Mouse (Mus musculus) olfactory bulb, adult 2 months (tissue): ENCODE results near the gene Lrrc27. TPM values are rescaled to one million over a fixed set of nuclear protein-coding genes. Genes with fewer than 3 reads are reported as not detected.

Experiments used
- H3K27ac ChIP-seq: fragments of 200-500 bp; 2 replicates; pipeline ENCODE4 v1.5.1; 2012; ENCODE audit warnings: low read depth, low read length; ENCODE audit not compliant: insufficient read depth
- H3K4me1 ChIP-seq: fragments of 200-500 bp; 2 replicates; pipeline ENCODE4 v1.6.1; 2012; ENCODE audit warnings: low read length; ENCODE audit not compliant: control insufficient read depth, insufficient read depth
- H3K4me3 ChIP-seq: fragments of 200-500 bp; 2 replicates; pipeline ENCODE4 v1.5.1; 2012; ENCODE audit warnings: mild to moderate bottlenecking, low read depth, low read length, moderate library complexity; ENCODE audit not compliant: insufficient read depth
- CTCF ChIP-seq: fragments of 200-500 bp; IDR thresholded peaks from 2 replicates; pipeline ENCODE4 v1.5.1; 2012; ENCODE audit warnings: low read depth, mild to moderate bottlenecking, low read length, moderate library complexity; ENCODE audit not compliant: insufficient read depth
- POLR2A ChIP-seq: fragments of 200-500 bp; IDR thresholded peaks from 2 replicates; pipeline ENCODE4 v1.6.1; 2012; ENCODE audit warnings: mild to moderate bottlenecking, low read depth, low read length, moderate library complexity; ENCODE audit not compliant: insufficient read depth
- WGBS: fragments of 180-500 bp; shearing (Covaris S2); methylation state at CpG from one replicate; pipeline ENCODE4 v1.1.7; 2018; 5-methylcytosine and 5-hydroxymethylcytosine counted together
- polyA plus RNA-seq: library from polyadenylated mRNA; stranded (reverse); fragments of >200 nt; gene quantifications from 2 replicates; pipeline ENCODE4 v1.2.4, GENCODE M21; 2012; ENCODE audit warnings: low replicate concordance; ENCODE audit not compliant: missing spikeins, insufficient read depth, insufficient read length

Lrrc27 gene
- polyA plus RNA-seq, 1 experiment = not detected

- H3K4me1 ChIP-seq = peaks cover 15% of the 10 kb centered on the region
- no peak for TF ChIP-seq POLR2A
- TF ChIP-seq CTCF = no peak
- H3K4me3 ChIP-seq = no peak overlapping the region
- WGBS = 60% methylated on average over 6 of the region's 6 CpGs
- H3K27ac ChIP-seq = no peak overlapping the region
Measured at GRCm38 (mm10) chr7:139218641-139219415, 6.0 kb downstream of the Lrrc27 start.

GRCm38 (mm10) chr7:139219486-139219885 lies 6.7 kb downstream of the Lrrc27 start:
- Histone ChIP-seq H3K27ac (no peak overlapping the region), H3K4me3 (no peak overlapping the region), H3K4me1 (peaks cover 18% of the 10 kb centered on the region)
- no peak for TF ChIP-seq POLR2A
- TF ChIP-seq CTCF = no peak
- 72% methylated on average over 5 of the region's 5 CpGs for WGBS

- 18% methylated on average over 2 of the region's 2 CpGs for WGBS
- TF ChIP-seq POLR2A (no peak), CTCF (no peak)
- no peak overlapping the region for H3K4me3 ChIP-seq
- peaks cover 20% of the 10 kb centered on the region for H3K4me1 ChIP-seq
- H3K27ac ChIP-seq = no peak overlapping the region
Measured at GRCm38 (mm10) chr7:139220303-139220702, 7.5 kb downstream of the Lrrc27 start.

GRCm38 (mm10) chr7:139221072-139221471 lies 8.3 kb downstream of the Lrrc27 start:
- H3K4me3 ChIP-seq = no peak overlapping the region
- no peak for TF ChIP-seq POLR2A
- no peak for TF ChIP-seq CTCF
- 82% methylated on average over 5 of the region's 5 CpGs for WGBS
- no peak overlapping the region for H3K27ac ChIP-seq
- H3K4me1 ChIP-seq = peaks cover 20% of the 10 kb centered on the region

GRCm38 (mm10) chr7:139221856-139222255 lies 9.1 kb downstream of the Lrrc27 start:
- TF ChIP-seq POLR2A (no peak), CTCF (no peak)
- Histone ChIP-seq H3K4me3 (no peak overlapping the region), H3K4me1 (peaks cover 20% of the 10 kb centered on the region), H3K27ac (no peak overlapping the region)
- 90% methylated on average over 2 of the region's 2 CpGs for WGBS

DNA sequence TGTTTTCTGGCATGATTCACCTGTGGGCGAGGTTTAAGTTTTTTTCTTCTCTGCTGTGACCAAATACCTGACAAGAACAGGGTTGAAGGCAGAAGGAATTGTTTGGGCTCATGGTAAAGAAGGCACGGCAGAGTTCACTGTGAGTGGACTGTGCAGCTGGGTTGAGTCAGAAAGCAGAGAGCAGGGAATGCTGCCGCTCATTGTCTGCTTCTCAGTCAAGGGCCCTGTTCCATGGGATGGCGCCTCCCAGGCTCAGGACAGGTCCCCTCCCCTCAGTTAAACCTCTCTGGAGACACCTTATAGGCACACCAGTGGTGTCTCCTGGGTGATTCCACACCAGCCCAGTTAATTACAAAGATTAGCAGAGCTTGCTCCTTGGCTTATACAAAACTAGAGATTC lies 9.6 kb downstream of the Lrrc27 start:
- no peak overlapping the region for H3K4me3 ChIP-seq
- 91% methylated on average over 4 of the region's 4 CpGs for WGBS
- H3K4me1 ChIP-seq = peaks cover 20% of the 10 kb centered on the region
- no peak overlapping the region for H3K27ac ChIP-seq
- no peak for TF ChIP-seq POLR2A
- TF ChIP-seq CTCF = no peak

DNA sequence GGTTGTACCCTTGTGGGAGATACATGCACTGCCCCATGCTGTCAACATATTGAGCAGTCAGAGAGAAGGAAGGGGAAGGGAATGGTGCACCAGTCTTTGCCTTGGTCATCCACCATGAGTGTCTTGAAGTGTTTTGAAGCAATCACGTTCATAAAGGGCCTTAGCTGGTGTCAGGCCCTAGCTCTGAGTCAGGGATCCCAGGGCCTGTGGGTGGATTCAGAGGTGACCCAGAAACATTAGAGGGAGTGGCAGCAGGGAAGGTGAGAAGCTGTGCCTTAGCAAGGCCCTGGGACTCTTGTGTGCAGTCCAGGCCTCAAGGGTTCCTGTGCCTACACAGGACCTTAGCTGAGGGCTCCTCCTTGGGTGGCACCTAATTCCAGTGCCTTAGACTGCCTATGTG lies 11.3 kb downstream of the Lrrc27 start:
- no peak overlapping the region for H3K4me3 ChIP-seq
- TF ChIP-seq CTCF (no peak), POLR2A (no peak)
- WGBS = 64% methylated on average over 1 of the region's 1 CpGs
- H3K27ac ChIP-seq = no peak overlapping the region; the same call in 1 of the 2 replicates
- H3K4me1 ChIP-seq = peaks cover 20% of the 10 kb centered on the region

- no peak for TF ChIP-seq CTCF
- no peak for TF ChIP-seq POLR2A
- Histone ChIP-seq H3K4me1 (peaks cover 20% of the 10 kb centered on the region), H3K27ac (no peak overlapping the region), H3K4me3 (no peak overlapping the region)
- WGBS = 81% methylated on average over 8 of the region's 8 CpGs
Measured at GRCm38 (mm10) chr7:139224725-139225124, 11.9 kb downstream of the Lrrc27 start.

GRCm38 (mm10) chr7:139226416-139226815 lies 13.6 kb downstream of the Lrrc27 start:
- 91% methylated on average over 7 of the region's 7 CpGs for WGBS
- Histone ChIP-seq H3K4me3 (no peak overlapping the region), H3K4me1 (peaks cover 18% of the 10 kb centered on the region), H3K27ac (no peak overlapping the region)
- TF ChIP-seq POLR2A (no peak), CTCF (no peak)
